Mouse (Mus musculus): ENCODE measurements around the gene Gm11127. TPM values are rescaled to one million over a fixed set of nuclear protein-coding genes. Genes with fewer than 3 reads are reported as not detected.
"Not testable (repeated sequence)": the region's sequence is repeated elsewhere in the genome, so short reads cannot be mapped to it uniquely, and the experiment has no call there.

The Gm11127 gene
- polyA plus RNA-seq, 1 experiment from 2014 or later = 0.24 TPM

- H3K27ac ChIP-seq (ENCODE audit: low read length); H3K36me3 ChIP-seq (ENCODE audit: control insufficient read depth, insufficient read depth); H3K9me3 ChIP-seq (replicated peaks; ENCODE audit: control insufficient read depth, low read length); H3K4me1 ChIP-seq (ENCODE audit: control insufficient read depth, insufficient read depth, low read length); H3K9ac ChIP-seq (ENCODE audit: low read length); H3K27me3 ChIP-seq (ENCODE audit: control insufficient read depth, insufficient read depth, low read length); H3K4me3 ChIP-seq (ENCODE audit: low read length); H3K4me2 ChIP-seq (ENCODE audit: low read depth, low read length); ATAC-seq (replicated peaks; ENCODE audit: extremely low read depth, insufficient read depth, low FRiP score): not testable (repeated sequence)
- 41% methylated on average over 3 of the region's 3 CpGs for WGBS
Measured at GRCm38 (mm10) chr17:36035010-36035638, 23.0 kb downstream of the Gm11127 start.

- H3K36me3 ChIP-seq (ENCODE audit: control insufficient read depth, insufficient read depth); H3K27me3 ChIP-seq (ENCODE audit: control insufficient read depth, insufficient read depth, low read length): not testable (repeated sequence)
- WGBS = 54% methylated on average over 3 of the region's 3 CpGs
Measured at GRCm38 (mm10) chr17:36034524-36034923, 23.6 kb downstream of the Gm11127 start.

GRCm38 (mm10) chr17:36032351-36032875 lies 25.8 kb downstream of the Gm11127 start, which contains the start of gene H2-T23:
TSS of gene H2-T23 (minus strand) at chr17:36032855.
- peak; percentile 56; the same call in 1 of the 2 replicates for ATAC-seq (replicated peaks; ENCODE audit: extremely low read depth, insufficient read depth, low FRiP score)
- H3K4me1 ChIP-seq (ENCODE audit: control insufficient read depth, insufficient read depth, low read length); H3K27me3 ChIP-seq (ENCODE audit: control insufficient read depth, insufficient read depth, low read length); H3K36me3 ChIP-seq (ENCODE audit: control insufficient read depth, insufficient read depth); H3K9me3 ChIP-seq (replicated peaks; ENCODE audit: control insufficient read depth, low read length); H3K27ac ChIP-seq (ENCODE audit: low read length): not testable (repeated sequence)
- WGBS = under 1% methylated on average over 25 of the region's 25 CpGs
- H3K4me2 ChIP-seq (ENCODE audit: low read depth, low read length) = peak within 1 kb of the TSS; percentile 84
- H3K4me3 ChIP-seq (ENCODE audit: low read length) = peak within 1 kb of the TSS; percentile 61
- H3K9ac ChIP-seq (ENCODE audit: low read length) = peak within 1 kb of the TSS; percentile 69

More at GRCm38 (mm10) chr17:36034524-36034923, 23.6 kb downstream of the Gm11127 start:
- H3K4me1 ChIP-seq (ENCODE audit: control insufficient read depth, insufficient read depth, low read length); H3K9me3 ChIP-seq (replicated peaks; ENCODE audit: control insufficient read depth, low read length); ATAC-seq (replicated peaks; ENCODE audit: extremely low read depth, insufficient read depth, low FRiP score); H3K9ac ChIP-seq (ENCODE audit: low read length); H3K27ac ChIP-seq (ENCODE audit: low read length); H3K4me3 ChIP-seq (ENCODE audit: low read length); H3K4me2 ChIP-seq (ENCODE audit: low read depth, low read length): not testable (repeated sequence)

- WGBS = 4% methylated on average over 40 of the region's 40 CpGs
- not testable (repeated sequence) for H3K27ac ChIP-seq (ENCODE audit: low read length)
- ATAC-seq (replicated peaks; ENCODE audit: extremely low read depth, insufficient read depth, low FRiP score) = peak; percentile 63
Measured at GRCm38 (mm10) chr17:36031583-36032331, 26.4 kb downstream of the Gm11127 start.

GRCm38 (mm10) chr17:36030703-36031582 lies 27.2 kb downstream of the Gm11127 start:
- not testable (repeated sequence) for ATAC-seq (replicated peaks; ENCODE audit: extremely low read depth, insufficient read depth, low FRiP score); H3K36me3 ChIP-seq (ENCODE audit: control insufficient read depth, insufficient read depth); H3K4me1 ChIP-seq (ENCODE audit: control insufficient read depth, insufficient read depth, low read length); H3K9me3 ChIP-seq (replicated peaks; ENCODE audit: control insufficient read depth, low read length); H3K27me3 ChIP-seq (ENCODE audit: control insufficient read depth, insufficient read depth, low read length); H3K27ac ChIP-seq (ENCODE audit: low read length)
- Histone ChIP-seq H3K4me2 (ENCODE audit: low read depth, low read length) (peak overlapping the region; percentile 84), H3K4me3 (ENCODE audit: low read length) (peak overlapping the region; percentile 61), H3K9ac (ENCODE audit: low read length) (peak overlapping the region; percentile 38; the same call in 1 of the 2 replicates)
- WGBS = 54% methylated on average over 7 of the region's 8 CpGs

More at GRCm38 (mm10) chr17:36031583-36032331, 26.4 kb downstream of the Gm11127 start:
- H3K9me3 ChIP-seq (replicated peaks; ENCODE audit: control insufficient read depth, low read length); H3K27me3 ChIP-seq (ENCODE audit: control insufficient read depth, insufficient read depth, low read length); H3K36me3 ChIP-seq (ENCODE audit: control insufficient read depth, insufficient read depth); H3K4me1 ChIP-seq (ENCODE audit: control insufficient read depth, insufficient read depth, low read length): not testable (repeated sequence)
- Histone ChIP-seq H3K9ac (ENCODE audit: low read length) (peak overlapping the region; percentile 69), H3K4me3 (ENCODE audit: low read length) (peak overlapping the region; percentile 61), H3K4me2 (ENCODE audit: low read depth, low read length) (peak overlapping the region; percentile 84)

GRCm38 (mm10) chr17:36030046-36030702 lies 28.0 kb downstream of the Gm11127 start:
- ATAC-seq (replicated peaks; ENCODE audit: extremely low read depth, insufficient read depth, low FRiP score); H3K27me3 ChIP-seq (ENCODE audit: control insufficient read depth, insufficient read depth, low read length); H3K27ac ChIP-seq (ENCODE audit: low read length); H3K4me2 ChIP-seq (ENCODE audit: low read depth, low read length); H3K9ac ChIP-seq (ENCODE audit: low read length); H3K9me3 ChIP-seq (replicated peaks; ENCODE audit: control insufficient read depth, low read length); H3K4me3 ChIP-seq (ENCODE audit: low read length); H3K4me1 ChIP-seq (ENCODE audit: control insufficient read depth, insufficient read depth, low read length); H3K36me3 ChIP-seq (ENCODE audit: control insufficient read depth, insufficient read depth): not testable (repeated sequence)
- 49% methylated on average over 2 of the region's 4 CpGs for WGBS

- H3K27ac ChIP-seq (ENCODE audit: low read length) = no peak overlapping the region
- no peak overlapping the region for H3K9ac ChIP-seq (ENCODE audit: low read length)
- H3K4me1 ChIP-seq (ENCODE audit: control insufficient read depth, insufficient read depth, low read length) = peaks cover 3% of the 10 kb centered on the region; the same call in 1 of the 2 replicates
- H3K36me3 ChIP-seq (ENCODE audit: control insufficient read depth, insufficient read depth) = no peaks in the 10 kb centered on the region
- 78% methylated on average over 7 of the region's 7 CpGs for WGBS
- no peak overlapping the region for H3K4me2 ChIP-seq (ENCODE audit: low read depth, low read length)
- H3K27me3 ChIP-seq (ENCODE audit: control insufficient read depth, insufficient read depth, low read length) = no peaks in the 10 kb centered on the region
- no peak overlapping the region for H3K4me3 ChIP-seq (ENCODE audit: low read length)
- ATAC-seq (replicated peaks; ENCODE audit: extremely low read depth, insufficient read depth, low FRiP score) = no peak
- H3K9me3 ChIP-seq (replicated peaks; ENCODE audit: control insufficient read depth, low read length) = no peaks in the 10 kb centered on the region
Measured at GRCm38 (mm10) chr17:36028879-36029619, 29.1 kb downstream of the Gm11127 start.

GRCm38 (mm10) chr17:36027663-36028062 lies 30.5 kb downstream of the Gm11127 start:
- Histone ChIP-seq H3K4me2 (ENCODE audit: low read depth, low read length) (no peak overlapping the region), H3K27me3 (ENCODE audit: control insufficient read depth, insufficient read depth, low read length) (no peaks in the 10 kb centered on the region), H3K4me1 (ENCODE audit: control insufficient read depth, insufficient read depth, low read length) (peaks cover 10% of the 10 kb centered on the region), H3K9me3 (replicated peaks; ENCODE audit: control insufficient read depth, low read length) (no peaks in the 10 kb centered on the region), H3K36me3 (ENCODE audit: control insufficient read depth, insufficient read depth) (no peaks in the 10 kb centered on the region), H3K27ac (ENCODE audit: low read length) (no peak overlapping the region), H3K9ac (ENCODE audit: low read length) (no peak overlapping the region), H3K4me3 (ENCODE audit: low read length) (no peak overlapping the region)
- ATAC-seq (replicated peaks; ENCODE audit: extremely low read depth, insufficient read depth, low FRiP score) = no peak
- 88% methylated on average over 4 of the region's 4 CpGs for WGBS

Measured in heart, embryonic 16.5 days (tissue).